Mouse (Mus musculus): ENCODE results near the gene Lypd1. TPM values are rescaled to one million over a fixed set of nuclear protein-coding genes. Genes with fewer than 3 reads are reported as not detected.

Lypd1 gene
- polyA plus RNA-seq, 1 experiment = 4.8 TPM

DNA sequence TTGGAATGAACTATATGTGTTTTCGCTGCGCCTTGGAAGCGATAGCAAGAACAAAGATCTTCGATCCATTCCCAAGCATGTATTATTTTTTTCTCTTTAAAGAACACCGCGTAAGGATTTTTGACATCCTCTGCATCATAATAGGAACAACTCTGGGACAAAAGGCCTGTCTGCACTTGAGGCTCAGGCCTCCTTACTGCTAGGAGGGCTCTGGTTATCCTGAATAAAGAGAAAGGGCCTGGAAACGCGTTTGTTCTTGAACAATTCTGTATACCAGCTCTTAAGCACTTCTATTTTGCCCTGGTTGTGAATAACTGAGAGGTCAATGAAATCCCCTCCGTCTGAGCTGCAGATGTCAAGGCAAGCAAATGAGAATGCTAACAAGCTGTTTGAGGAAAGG lies 19.7 kb downstream of the Lypd1 start:
- Histone ChIP-seq H3K27ac (ENCODE audit: control insufficient read depth, insufficient read depth, low read length) (no peak overlapping the region), H3K36me3 (ENCODE audit: control insufficient read depth, insufficient read depth, low read length) (no peaks in the 10 kb centered on the region), H3K27me3 (ENCODE audit: control insufficient read depth, insufficient read depth, low read length) (no peaks in the 10 kb centered on the region), H3K4me1 (replicated peaks; ENCODE audit: control insufficient read depth, insufficient read depth, low read length) (no peaks in the 10 kb centered on the region), H3K4me3 (ENCODE audit: control insufficient read depth, insufficient read depth, low read length) (no peak overlapping the region)
- no peak for DNase-seq
- WGBS = 94% methylated on average over 9 of the region's 9 CpGs
- TF ChIP-seq CTCF (IDR thresholded peaks at IDR 0.05; ENCODE audit: borderline replicate concordance, control insufficient read depth, extremely low read depth, insufficient read depth, low read length, poor library complexity) (no peak), POLR2A (IDR thresholded peaks at IDR 0.05; ENCODE audit: control insufficient read depth, extremely low read depth, insufficient read depth, low read length, poor library complexity) (no peak)

DNA sequence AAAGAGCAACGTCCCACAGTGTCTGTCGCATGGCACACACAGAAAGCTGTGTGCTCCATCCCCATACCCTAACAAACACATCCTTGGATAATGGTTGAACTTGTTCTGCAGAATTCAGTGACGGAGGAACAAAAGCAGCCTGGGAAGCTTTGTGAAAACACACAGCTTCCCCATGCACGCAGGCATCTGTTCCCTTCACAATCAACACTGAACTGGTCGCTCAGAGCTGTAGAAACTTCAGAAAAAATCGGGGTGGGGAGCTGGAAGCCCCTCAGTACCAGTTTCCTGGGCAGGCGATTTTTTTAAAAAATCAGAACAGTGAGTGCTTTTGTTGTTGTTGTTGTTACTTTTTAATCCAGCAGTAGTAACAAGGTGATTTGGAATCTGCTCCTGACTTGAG lies 42.8 kb downstream of the Lypd1 start:
- Histone ChIP-seq H3K27me3 (ENCODE audit: control insufficient read depth, insufficient read depth, low read length) (no peaks in the 10 kb centered on the region), H3K4me1 (replicated peaks; ENCODE audit: control insufficient read depth, insufficient read depth, low read length) (no peaks in the 10 kb centered on the region), H3K4me3 (ENCODE audit: control insufficient read depth, insufficient read depth, low read length) (no peak overlapping the region), H3K27ac (ENCODE audit: control insufficient read depth, insufficient read depth, low read length) (no peak overlapping the region), H3K36me3 (ENCODE audit: control insufficient read depth, insufficient read depth, low read length) (no peaks in the 10 kb centered on the region)
- TF ChIP-seq CTCF (IDR thresholded peaks at IDR 0.05; ENCODE audit: borderline replicate concordance, control insufficient read depth, extremely low read depth, insufficient read depth, low read length, poor library complexity) = no peak
- TF ChIP-seq POLR2A (IDR thresholded peaks at IDR 0.05; ENCODE audit: control insufficient read depth, extremely low read depth, insufficient read depth, low read length, poor library complexity) = no peak
- no peak for DNase-seq
- WGBS = 68% methylated on average over 7 of the region's 7 CpGs

DNA sequence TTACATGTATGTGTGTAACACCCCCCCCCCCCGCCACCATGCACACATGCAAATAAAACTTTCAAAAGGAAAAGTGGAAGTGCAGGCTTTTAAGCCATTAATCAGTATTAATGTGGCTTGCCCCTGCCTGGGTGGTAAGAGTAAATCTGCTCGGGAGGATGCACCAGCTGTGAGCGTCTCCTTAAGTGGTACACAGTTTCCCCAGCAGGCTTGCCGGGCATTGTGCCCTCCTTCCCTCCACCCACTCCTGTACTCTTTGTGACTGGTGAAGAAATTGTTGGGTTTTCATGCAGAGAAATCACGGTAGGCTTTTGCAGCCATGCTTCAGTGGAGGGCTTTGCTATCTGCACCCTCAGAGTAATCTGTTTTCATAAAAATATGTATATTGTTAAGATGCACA lies 54.3 kb downstream of the Lypd1 start:
- no peak overlapping the region for H3K27ac ChIP-seq (ENCODE audit: control insufficient read depth, insufficient read depth, low read length)
- TF ChIP-seq POLR2A (IDR thresholded peaks at IDR 0.05; ENCODE audit: control insufficient read depth, extremely low read depth, insufficient read depth, low read length, poor library complexity) = no peak
- no peak for TF ChIP-seq CTCF (IDR thresholded peaks at IDR 0.05; ENCODE audit: borderline replicate concordance, control insufficient read depth, extremely low read depth, insufficient read depth, low read length, poor library complexity)
- H3K36me3 ChIP-seq (ENCODE audit: control insufficient read depth, insufficient read depth, low read length) = no peaks in the 10 kb centered on the region
- H3K27me3 ChIP-seq (ENCODE audit: control insufficient read depth, insufficient read depth, low read length) = no peaks in the 10 kb centered on the region
- no peaks in the 10 kb centered on the region for H3K4me1 ChIP-seq (replicated peaks; ENCODE audit: control insufficient read depth, insufficient read depth, low read length)
- no peak overlapping the region for H3K4me3 ChIP-seq (ENCODE audit: control insufficient read depth, insufficient read depth, low read length)
- no peak for DNase-seq
- WGBS = 79% methylated on average over 5 of the region's 5 CpGs

DNA sequence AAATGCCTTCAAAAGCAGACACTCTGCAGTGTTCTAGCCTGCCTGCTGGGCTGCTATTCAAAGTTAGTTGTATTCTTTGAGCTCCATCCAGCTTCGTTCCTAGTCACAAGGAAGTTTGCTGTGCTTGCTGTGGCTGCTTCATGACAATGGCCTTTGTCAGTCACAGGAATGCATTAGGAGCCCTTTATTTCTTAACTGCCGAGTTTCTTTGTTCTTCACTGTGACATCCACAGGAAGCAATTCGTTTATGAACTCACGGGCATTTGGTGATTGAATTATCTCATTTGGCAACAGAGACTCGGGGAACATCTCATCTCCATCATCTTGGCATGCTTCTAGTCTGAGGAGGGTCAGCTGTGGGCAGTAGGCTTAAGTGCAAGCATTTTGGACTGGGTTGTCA lies 58.3 kb downstream of the Lypd1 start:
- H3K4me1 ChIP-seq (replicated peaks; ENCODE audit: control insufficient read depth, insufficient read depth, low read length) = no peaks in the 10 kb centered on the region
- no peak for DNase-seq

DNA sequence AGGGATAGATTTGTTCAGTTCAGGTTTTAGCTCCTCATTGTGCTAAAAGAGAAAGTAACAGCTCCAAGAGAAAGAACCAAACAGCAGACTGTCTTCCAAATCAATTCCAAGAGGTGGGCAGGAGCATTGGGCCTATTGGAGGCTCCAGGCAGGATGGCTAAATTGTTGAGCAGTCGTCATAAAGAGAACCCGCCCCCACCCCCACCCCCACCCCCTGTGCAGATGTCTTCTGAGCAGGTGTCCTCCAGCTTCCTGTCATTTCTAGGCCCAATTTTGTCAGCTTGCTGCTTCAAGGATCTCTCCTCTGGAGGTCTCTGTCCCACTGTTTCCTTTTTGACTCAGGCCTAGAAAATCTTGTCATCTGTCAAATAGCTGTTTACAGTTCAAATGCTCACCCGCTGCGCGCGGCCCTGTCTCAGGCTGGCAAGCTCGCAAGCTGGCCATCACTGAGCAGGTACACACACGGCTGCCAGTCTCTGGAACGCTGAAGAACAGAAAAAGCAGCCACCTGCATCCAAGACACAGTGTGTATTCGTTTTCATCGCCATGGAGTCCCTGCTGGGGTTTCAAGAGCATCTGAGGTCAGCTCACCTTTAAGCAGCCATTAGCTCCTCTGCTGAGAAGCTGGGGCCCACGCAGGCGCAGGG lies 73.0 kb downstream of the Lypd1 start:
- TF ChIP-seq CTCF (IDR thresholded peaks at IDR 0.05; ENCODE audit: borderline replicate concordance, control insufficient read depth, extremely low read depth, insufficient read depth, low read length, poor library complexity) (no peak), POLR2A (IDR thresholded peaks at IDR 0.05; ENCODE audit: control insufficient read depth, extremely low read depth, insufficient read depth, low read length, poor library complexity) (no peak)
- no peaks in the 10 kb centered on the region for H3K36me3 ChIP-seq (ENCODE audit: control insufficient read depth, insufficient read depth, low read length)
- DNase-seq = no peak
- no peak overlapping the region for H3K4me3 ChIP-seq (ENCODE audit: control insufficient read depth, insufficient read depth, low read length)
- H3K27me3 ChIP-seq (ENCODE audit: control insufficient read depth, insufficient read depth, low read length) = no peaks in the 10 kb centered on the region
- WGBS = 82% methylated on average over 13 of the region's 13 CpGs
- no peaks in the 10 kb centered on the region for H3K4me1 ChIP-seq (replicated peaks; ENCODE audit: control insufficient read depth, insufficient read depth, low read length)
- H3K27ac ChIP-seq (ENCODE audit: control insufficient read depth, insufficient read depth, low read length) = no peak overlapping the region

More for the DNA sequence above, 58.3 kb downstream of the Lypd1 start:
- Histone ChIP-seq H3K36me3 (ENCODE audit: control insufficient read depth, insufficient read depth, low read length) (no peaks in the 10 kb centered on the region), H3K27ac (ENCODE audit: control insufficient read depth, insufficient read depth, low read length) (no peak overlapping the region), H3K4me3 (ENCODE audit: control insufficient read depth, insufficient read depth, low read length) (no peak overlapping the region), H3K27me3 (ENCODE audit: control insufficient read depth, insufficient read depth, low read length) (no peaks in the 10 kb centered on the region)
- 22% methylated on average over 5 of the region's 5 CpGs for WGBS
- no peak for TF ChIP-seq POLR2A (IDR thresholded peaks at IDR 0.05; ENCODE audit: control insufficient read depth, extremely low read depth, insufficient read depth, low read length, poor library complexity)
- no peak for TF ChIP-seq CTCF (IDR thresholded peaks at IDR 0.05; ENCODE audit: borderline replicate concordance, control insufficient read depth, extremely low read depth, insufficient read depth, low read length, poor library complexity)

DNA sequence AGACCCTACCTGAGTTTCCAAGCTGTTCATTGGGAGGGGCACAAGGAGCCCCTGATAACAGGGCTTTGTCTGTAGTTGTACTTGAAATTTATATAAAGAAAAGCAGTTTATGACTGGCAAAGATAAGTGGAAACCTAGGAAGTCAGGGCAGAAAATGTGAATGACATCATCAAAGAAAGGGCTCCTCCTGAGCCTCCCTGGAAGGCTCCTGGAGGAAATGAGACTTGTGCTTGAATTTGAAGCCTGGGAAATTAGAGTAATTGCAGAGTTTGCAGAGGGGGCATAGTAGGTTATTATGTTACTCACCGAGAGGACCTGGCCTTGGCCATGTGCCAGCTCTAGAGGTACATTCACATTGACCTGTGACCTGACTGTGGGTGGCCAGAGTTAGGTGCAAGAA lies 75.4 kb downstream of the Lypd1 start:
- Histone ChIP-seq H3K4me3 (ENCODE audit: control insufficient read depth, insufficient read depth, low read length) (no peak overlapping the region), H3K36me3 (ENCODE audit: control insufficient read depth, insufficient read depth, low read length) (no peaks in the 10 kb centered on the region), H3K27me3 (ENCODE audit: control insufficient read depth, insufficient read depth, low read length) (no peaks in the 10 kb centered on the region), H3K4me1 (replicated peaks; ENCODE audit: control insufficient read depth, insufficient read depth, low read length) (no peaks in the 10 kb centered on the region), H3K27ac (ENCODE audit: control insufficient read depth, insufficient read depth, low read length) (no peak overlapping the region)
- no peak for DNase-seq
- WGBS = 81% methylated on average over 1 of the region's 1 CpGs
- TF ChIP-seq CTCF (IDR thresholded peaks at IDR 0.05; ENCODE audit: borderline replicate concordance, control insufficient read depth, extremely low read depth, insufficient read depth, low read length, poor library complexity) (no peak), POLR2A (IDR thresholded peaks at IDR 0.05; ENCODE audit: control insufficient read depth, extremely low read depth, insufficient read depth, low read length, poor library complexity) (no peak)

DNA sequence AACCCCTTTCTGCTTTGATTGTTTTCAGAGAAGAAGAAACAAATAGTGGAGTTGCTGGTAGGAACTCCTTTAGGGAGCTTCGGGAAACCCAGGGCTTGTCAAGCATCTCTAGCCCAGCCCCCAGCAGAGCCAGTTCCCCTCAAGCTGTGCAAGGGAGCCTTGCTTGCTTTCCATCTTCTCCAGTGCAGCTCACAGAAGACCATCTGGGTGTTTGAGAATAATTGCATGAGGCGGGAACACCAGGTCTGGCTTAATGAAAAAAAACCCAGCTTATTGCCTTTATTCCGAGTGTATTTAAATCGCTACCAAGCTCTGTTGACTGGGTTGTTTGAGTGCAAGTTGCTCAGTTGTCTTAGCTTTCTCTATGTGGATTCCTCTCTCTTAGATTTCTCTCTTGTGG lies 89.3 kb downstream of the Lypd1 start:
- WGBS = 90% methylated on average over 4 of the region's 4 CpGs
- Histone ChIP-seq H3K4me1 (replicated peaks; ENCODE audit: control insufficient read depth, insufficient read depth, low read length) (no peaks in the 10 kb centered on the region), H3K4me3 (ENCODE audit: control insufficient read depth, insufficient read depth, low read length) (no peak overlapping the region)

More for the DNA sequence above, 89.3 kb downstream of the Lypd1 start:
- Histone ChIP-seq H3K36me3 (ENCODE audit: control insufficient read depth, insufficient read depth, low read length) (no peaks in the 10 kb centered on the region), H3K27ac (ENCODE audit: control insufficient read depth, insufficient read depth, low read length) (no peak overlapping the region), H3K27me3 (ENCODE audit: control insufficient read depth, insufficient read depth, low read length) (no peaks in the 10 kb centered on the region)
- DNase-seq = no peak
- TF ChIP-seq CTCF (IDR thresholded peaks at IDR 0.05; ENCODE audit: borderline replicate concordance, control insufficient read depth, extremely low read depth, insufficient read depth, low read length, poor library complexity) (no peak), POLR2A (IDR thresholded peaks at IDR 0.05; ENCODE audit: control insufficient read depth, extremely low read depth, insufficient read depth, low read length, poor library complexity) (no peak)

Measured in thymus, adult 2 months (tissue).